Mouse (Mus musculus) lung, embryonic 16.5 days (tissue): Measurements from ENCODE around the gene St6galnac4. TPM values are rescaled to one million over a fixed set of nuclear protein-coding genes. Genes with fewer than 3 reads are reported as not detected.

Experiments used
- ATAC-seq: fragments of 200-750 bp; cut with Nextera tagmentation; 2 replicates; pipeline ENCODE4 v1.8.0; 2017; ENCODE audit warnings: low read depth, mild to moderate bottlenecking, moderate library complexity
- H3K27ac ChIP-seq: fragments of 300-500 bp; sonication (generic); 2 replicates; pipeline ENCODE4 v1.5.1; 2014; ENCODE audit warnings: mild to moderate bottlenecking, control low read depth, low read length
- H3K27me3 ChIP-seq: fragments of 300-500 bp; sonication (generic); 2 replicates; pipeline ENCODE4 v1.6.1; 2014; ENCODE audit warnings: low read depth, low read length, mixed read lengths; ENCODE audit not compliant: control insufficient read depth, insufficient read depth
- H3K36me3 ChIP-seq: fragments of 300-500 bp; sonication (generic); 2 replicates; pipeline ENCODE4 v1.6.1; 2014; ENCODE audit warnings: low read length; ENCODE audit not compliant: control insufficient read depth, insufficient read depth
- H3K4me1 ChIP-seq: fragments of 300-500 bp; sonication (generic); replicated peaks from 2 replicates; pipeline ENCODE4 v1.6.1; 2014; ENCODE audit warnings: low read length, mixed read lengths; ENCODE audit not compliant: control insufficient read depth, insufficient read depth
- H3K4me2 ChIP-seq: fragments of 300-500 bp; sonication (generic); 2 replicates; pipeline ENCODE4 v1.6.1; 2014; ENCODE audit warnings: low read depth, low read length, control low read depth
- H3K4me3 ChIP-seq: fragments of 300-500 bp; sonication (generic); 2 replicates; pipeline ENCODE4 v1.5.1; 2014; ENCODE audit warnings: mild to moderate bottlenecking, low read length, control low read depth
- H3K9ac ChIP-seq: fragments of 300-500 bp; sonication (generic); 2 replicates; pipeline ENCODE4 v1.6.1; 2014; ENCODE audit warnings: low read length, control low read depth
- H3K9me3 ChIP-seq: fragments of 300-500 bp; sonication (generic); 2 replicates; pipeline ENCODE4 v1.6.1; 2016; ENCODE audit warnings: low read length; ENCODE audit not compliant: control insufficient read depth
- WGBS: fragments of 180-500 bp; shearing (Covaris S2); extraction: QIAGEN DNeasy Blood & Tissue Kit; methylation state at CpG from one replicate; pipeline ENCODE4 v1.1.7; 2014; 5-methylcytosine and 5-hydroxymethylcytosine counted together
- polyA plus RNA-seq: library from polyadenylated mRNA; unstranded; fragments of >200 nt; fragmentation: Nextera tagmentation; extraction: Ambion mirVana; gene quantifications from 2 replicates; pipeline ENCODE4 v1.2.1, GENCODE M21; 2015

The St6galnac4 gene
- polyA plus RNA-seq, 1 experiment from 2014 or later, result 26.0 TPM

- ATAC-seq, result no peak
- 57% methylated on average over 6 of the region's 6 CpGs for WGBS
- Histone ChIP-seq H3K27ac (no peak overlapping the region), H3K4me2 (no peak overlapping the region), H3K9ac (no peak overlapping the region), H3K4me3 (no peak overlapping the region), H3K36me3 (peaks cover 4% of the 10 kb centered on the region), H3K4me1 (peaks cover 37% of the 10 kb centered on the region), H3K9me3 (no peaks in the 10 kb centered on the region), H3K27me3 (no peaks in the 10 kb centered on the region)
These were observed 4.4 kb downstream of the St6galnac4 start for GRCm38 (mm10) chr2:32591249-32591648.

GRCm38 (mm10) chr2:32596725-32597124 lies 9.8 kb downstream of the St6galnac4 start:
- H3K9me3 ChIP-seq, result no peaks in the 10 kb centered on the region
- peaks cover 9% of the 10 kb centered on the region for H3K36me3 ChIP-seq
- no peaks in the 10 kb centered on the region for H3K27me3 ChIP-seq
- WGBS, result 89% methylated on average over 13 of the region's 13 CpGs
- peaks cover 6% of the 10 kb centered on the region; the same call in 1 of the 2 replicates for H3K4me1 ChIP-seq
- no peak overlapping the region for H3K9ac ChIP-seq
- H3K4me2 ChIP-seq, result no peak overlapping the region
- ATAC-seq, result no peak
- H3K27ac ChIP-seq, result no peak overlapping the region
- H3K4me3 ChIP-seq, result no peak overlapping the region

GRCm38 (mm10) chr2:32597248-32597647 lies 10.4 kb downstream of the St6galnac4 start:
- ATAC-seq, result no peak
- Histone ChIP-seq H3K27ac (no peak overlapping the region), H3K9ac (no peak overlapping the region), H3K27me3 (no peaks in the 10 kb centered on the region), H3K4me3 (no peak overlapping the region), H3K9me3 (no peaks in the 10 kb centered on the region), H3K4me2 (no peak overlapping the region), H3K36me3 (peaks cover 9% of the 10 kb centered on the region), H3K4me1 (peaks cover 11% of the 10 kb centered on the region)
- WGBS, result 80% methylated on average over 5 of the region's 5 CpGs

- no peak overlapping the region for H3K4me2 ChIP-seq
- H3K27ac ChIP-seq, result no peak overlapping the region
- H3K27me3 ChIP-seq, result no peaks in the 10 kb centered on the region
- H3K36me3 ChIP-seq, result peaks cover 9% of the 10 kb centered on the region
- WGBS, result 84% methylated on average over 5 of the region's 5 CpGs
- ATAC-seq, result no peak
- H3K9ac ChIP-seq, result no peak overlapping the region
- peaks cover 10% of the 10 kb centered on the region for H3K4me1 ChIP-seq
- no peak overlapping the region for H3K4me3 ChIP-seq
- H3K9me3 ChIP-seq, result no peaks in the 10 kb centered on the region
These were observed 10.8 kb downstream of the St6galnac4 start for GRCm38 (mm10) chr2:32597699-32598098.

GRCm38 (mm10) chr2:32598506-32598905 lies 11.6 kb downstream of the St6galnac4 start:
- Histone ChIP-seq H3K27ac (no peak overlapping the region), H3K36me3 (peaks cover 9% of the 10 kb centered on the region), H3K9me3 (no peaks in the 10 kb centered on the region), H3K9ac (no peak overlapping the region), H3K4me2 (no peak overlapping the region), H3K4me1 (peaks cover 10% of the 10 kb centered on the region), H3K4me3 (no peak overlapping the region), H3K27me3 (no peaks in the 10 kb centered on the region)
- WGBS, result 78% methylated on average over 8 of the region's 8 CpGs
- no peak for ATAC-seq

- H3K9ac ChIP-seq, result no peak within 1 kb of the TSS
- no peaks in the 10 kb centered on the region for H3K9me3 ChIP-seq
- peaks cover 5% of the 10 kb centered on the region for H3K36me3 ChIP-seq
- H3K4me3 ChIP-seq, result no peak within 1 kb of the TSS
- WGBS, result 90% methylated on average over 3 of the region's 3 CpGs
- H3K27ac ChIP-seq, result no peak within 1 kb of the TSS
- H3K4me2 ChIP-seq, result no peak within 1 kb of the TSS
- ATAC-seq, result no peak
- H3K27me3 ChIP-seq, result no peaks in the 10 kb centered on the region
- H3K4me1 ChIP-seq, result peaks cover 10% of the 10 kb centered on the region
These were observed 12.5 kb downstream of the St6galnac4 start, which contains the start of gene St6galnac6 for GRCm38 (mm10) chr2:32599409-32599808. TSS of gene St6galnac6 (plus strand) at chr2:32599709.

- Histone ChIP-seq H3K9ac (no peak overlapping the region), H3K4me3 (no peak overlapping the region), H3K9me3 (no peaks in the 10 kb centered on the region), H3K4me2 (no peak overlapping the region), H3K27ac (no peak overlapping the region; the same call in 1 of the 2 replicates), H3K27me3 (no peaks in the 10 kb centered on the region), H3K4me1 (peaks cover 10% of the 10 kb centered on the region), H3K36me3 (peaks cover 5% of the 10 kb centered on the region; the same call in 1 of the 2 replicates)
- ATAC-seq, result peak; percentile 21
- WGBS, result 46% methylated on average over 8 of the region's 8 CpGs
These were observed 14.6 kb downstream of the St6galnac4 start for GRCm38 (mm10) chr2:32601417-32602065.

GRCm38 (mm10) chr2:32602600-32603054 lies 15.7 kb downstream of the St6galnac4 start:
- Histone ChIP-seq H3K4me3 (peak overlapping the region; percentile 43), H3K9me3 (no peaks in the 10 kb centered on the region), H3K9ac (peak overlapping the region; percentile 42; the same call in 1 of the 2 replicates), H3K4me1 (peaks cover 16% of the 10 kb centered on the region), H3K27ac (peak overlapping the region; percentile 45), H3K36me3 (no peaks in the 10 kb centered on the region), H3K4me2 (peak overlapping the region; percentile 51), H3K27me3 (no peaks in the 10 kb centered on the region)
- peak; percentile 77 for ATAC-seq
- WGBS, result under 1% methylated on average over 11 of the region's 11 CpGs

- no peak overlapping the region for H3K4me2 ChIP-seq
- no peak overlapping the region for H3K4me3 ChIP-seq
- H3K27ac ChIP-seq, result no peak overlapping the region
- H3K9ac ChIP-seq, result no peak overlapping the region
- 38% methylated on average over 10 of the region's 10 CpGs for WGBS
- no peaks in the 10 kb centered on the region for H3K27me3 ChIP-seq
- H3K9me3 ChIP-seq, result no peaks in the 10 kb centered on the region
- no peak for ATAC-seq
- no peaks in the 10 kb centered on the region for H3K36me3 ChIP-seq
- H3K4me1 ChIP-seq, result peaks cover 30% of the 10 kb centered on the region
These were observed 17.7 kb downstream of the St6galnac4 start for GRCm38 (mm10) chr2:32604631-32605030.
